Mouse (Mus musculus) C2C12 (cell line): ENCODE measurements around the gene Creb3l4.

Experiments used
- CEBPB ChIP-seq: IDR thresholded peaks from one replicate; pipeline ENCODE4 v1.6.1; 2011; ENCODE audit warnings: low read depth, mild to moderate bottlenecking, control low read depth, moderate library complexity
- CTCF ChIP-seq: IDR thresholded peaks from one replicate; pipeline ENCODE4 v1.5.1; 2011; ENCODE audit not compliant: control insufficient read depth, insufficient read depth, insufficient read length
- MYOD1 ChIP-seq: IDR thresholded peaks from one replicate; pipeline ENCODE4 v1.6.1; 2011; ENCODE audit warnings: low read depth; ENCODE audit not compliant: control insufficient read depth, insufficient read length
- MYOG ChIP-seq: IDR thresholded peaks from one replicate; pipeline ENCODE4 v1.6.1; 2011; ENCODE audit not compliant: control insufficient read depth, insufficient read length; ENCODE audit errors: extremely low read depth

- no peak for TF ChIP-seq CTCF
- TF ChIP-seq CEBPB = no peak
- no peak for TF ChIP-seq MYOG
- TF ChIP-seq MYOD1 = no peak
Measured at GRCm38 (mm10) chr3:90255784-90256353, 12.6 kb upstream of the Creb3l4 start.
